Mouse (Mus musculus): Measurements from ENCODE around the gene Bean1. TPM values are rescaled to one million over a fixed set of nuclear protein-coding genes. Genes with fewer than 3 reads are reported as not detected.
A peak's percentile ranks its signal among the peaks of the same experiment; 100 is the strongest.
"Not testable (repeated sequence)": the region's sequence is repeated elsewhere in the genome, so short reads cannot be mapped to it uniquely, and the experiment has no call there.

Gene Bean1
- polyA plus RNA-seq, 1 experiment = 21.5 TPM

GRCm38 (mm10) chr8:104234573-104234972 lies 64.3 kb downstream of the Bean1 start:
- peak in 1 of 2 experiments; percentile 31 for DNase-seq (ENCODE audit: extremely low spot score in 1 of 2, low spot score in 1 of 2)

GRCm38 (mm10) chr8:104239418-104239861 lies 69.2 kb downstream of the Bean1 start:
- DNase-seq (ENCODE audit: extremely low spot score in 1 of 2, low spot score in 1 of 2) = no peak

GRCm38 (mm10) chr8:104242038-104242644 lies 71.9 kb downstream of the Bean1 start:
- DNase-seq (ENCODE audit: extremely low spot score in 1 of 2, low spot score in 1 of 2) = no peak

- no peak for DNase-seq (ENCODE audit: extremely low spot score in 1 of 2, low spot score in 1 of 2)
Observed at GRCm38 (mm10) chr8:104246621-104247020, 76.4 kb downstream of the Bean1 start.

- DNase-seq (ENCODE audit: extremely low spot score in 1 of 2, low spot score in 1 of 2) = no peak
Observed at GRCm38 (mm10) chr8:104247054-104247907, 77.0 kb downstream of the Bean1 start.

GRCm38 (mm10) chr8:104247908-104248275 lies 77.7 kb downstream of the Bean1 start:
- no peak for DNase-seq (ENCODE audit: extremely low spot score in 1 of 2, low spot score in 1 of 2)

GRCm38 (mm10) chr8:104248276-104248675 lies 78.0 kb downstream of the Bean1 start, which contains the start of gene Tk2:
Gene Tk2, minus strand, starts transcription at chr8:104248558.
- DNase-seq (ENCODE audit: extremely low spot score in 1 of 2, low spot score in 1 of 2) = peak; percentile 34 to 74

- DNase-seq (ENCODE audit: extremely low spot score in 1 of 2, low spot score in 1 of 2) = no peak
Observed at GRCm38 (mm10) chr8:104249442-104249996, 79.3 kb downstream of the Bean1 start.

GRCm38 (mm10) chr8:104250439-104251367 lies 80.5 kb downstream of the Bean1 start, which contains the start of gene Cklf:
Gene Cklf, plus strand, starts transcription at chr8:104250861.
- peak; percentile 31 to 80 for DNase-seq (ENCODE audit: extremely low spot score in 1 of 2, low spot score in 1 of 2)

GRCm38 (mm10) chr8:104251461-104251860 lies 81.2 kb downstream of the Bean1 start:
- no peak for DNase-seq (ENCODE audit: extremely low spot score in 1 of 2, low spot score in 1 of 2)

- DNase-seq (ENCODE audit: extremely low spot score in 1 of 2, low spot score in 1 of 2) = no peak
Observed at GRCm38 (mm10) chr8:104253016-104253415, 82.8 kb downstream of the Bean1 start.

- DNase-seq (ENCODE audit: extremely low spot score in 1 of 2, low spot score in 1 of 2) = not testable (repeated sequence)
Observed at GRCm38 (mm10) chr8:104261802-104262201, 91.6 kb downstream of the Bean1 start.

GRCm38 (mm10) chr8:104264271-104264935 lies 94.2 kb downstream of the Bean1 start:
- not testable (repeated sequence) for DNase-seq (ENCODE audit: extremely low spot score in 1 of 2, low spot score in 1 of 2)

GRCm38 (mm10) chr8:104268368-104268767 lies 98.1 kb downstream of the Bean1 start:
- DNase-seq (ENCODE audit: extremely low spot score in 1 of 2, low spot score in 1 of 2) = no peak

Other genes with a start within 250 kb of the Bean1 start
- gene Cdh5, start 68.8 kb upstream of the Bean1 start, polyA plus RNA-seq (2012; rRNA removed) = 13.6 and 13.8 TPM in 2 replicates
- gene Tk2, start 78.1 kb downstream of the Bean1 start, polyA plus RNA-seq (2012; rRNA removed) = 40.6 and 42.8 TPM in 2 replicates
- 13.1 and 13.7 TPM in 2 replicates for gene Cklf, start 80.4 kb downstream of the Bean1 start, polyA plus RNA-seq (2012; rRNA removed)
- gene Cmtm2a, start 122.7 kb downstream of the Bean1 start, polyA plus RNA-seq (2012; rRNA removed) = not detected in 2 replicates
- not detected in 2 replicates for gene Gm45711, start 139.6 kb downstream of the Bean1 start, polyA plus RNA-seq (2012; rRNA removed)
- gene Cmtm1, start 139.7 kb downstream of the Bean1 start, polyA plus RNA-seq (2012; rRNA removed) = not detected in 2 replicates
- gene Gm11020, start 151.1 kb downstream of the Bean1 start, polyA plus RNA-seq (2012; rRNA removed) = not detected in 2 replicates
- gene Cmtm2b, start 151.8 kb downstream of the Bean1 start, polyA plus RNA-seq (2012; rRNA removed) = not detected in 2 replicates
- 20.4 and 22.4 TPM in 2 replicates for gene Cmtm3, start 169.0 kb downstream of the Bean1 start, polyA plus RNA-seq (2012; rRNA removed)
- 40.0 and 43.8 TPM in 2 replicates for gene Cmtm4, start 225.4 kb downstream of the Bean1 start, polyA plus RNA-seq (2012; rRNA removed)

Data from frontal cortex, adult 2 months (tissue).